Mouse (Mus musculus): ENCODE results near the gene Hmg20b. TPM values are rescaled to one million over a fixed set of nuclear protein-coding genes. Genes with fewer than 3 reads are reported as not detected.

Gene Hmg20b
- polyA plus RNA-seq, 1 experiment from 2014 or later: 97.7 TPM

GRCm38 (mm10) chr10:81358841-81359240 is 8.6 kb upstream of the Hmg20b start:
- Histone ChIP-seq H3K27me3 (ENCODE audit: control insufficient read depth, insufficient read depth, low read length) (peaks cover 7% of the 10 kb centered on the region), H3K4me1 (ENCODE audit: control insufficient read depth, insufficient read depth, low read length) (peaks cover 34% of the 10 kb centered on the region), H3K4me3 (ENCODE audit: low read depth, low read length) (no peak overlapping the region), H3K9ac (ENCODE audit: low read length) (no peak overlapping the region; the same call in 1 of the 2 replicates), H3K36me3 (ENCODE audit: control insufficient read depth, insufficient read depth, low read length) (no peaks in the 10 kb centered on the region), H3K9me3 (ENCODE audit: control insufficient read depth, low read length) (no peaks in the 10 kb centered on the region), H3K27ac (ENCODE audit: low read depth, low read length) (no peak overlapping the region), H3K4me2 (no peak overlapping the region)
- 48% methylated on average over 1 of the region's 1 CpGs for WGBS
- ATAC-seq (ENCODE audit: low FRiP score): no peak
- DNase-seq (ENCODE audit: low spot score, missing footprints): no peak

- ATAC-seq (ENCODE audit: low FRiP score) (no peak), DNase-seq (ENCODE audit: low spot score, missing footprints) (no peak)
- H3K9me3 ChIP-seq (ENCODE audit: control insufficient read depth, low read length): no peaks in the 10 kb centered on the region
- H3K4me2 ChIP-seq: peak overlapping the region; percentile 96
- H3K4me3 ChIP-seq (ENCODE audit: low read depth, low read length): peak overlapping the region; percentile 65
- H3K4me1 ChIP-seq (ENCODE audit: control insufficient read depth, insufficient read depth, low read length): peaks cover 28% of the 10 kb centered on the region
- H3K27me3 ChIP-seq (ENCODE audit: control insufficient read depth, insufficient read depth, low read length): peaks cover 4% of the 10 kb centered on the region; the same call in 1 of the 2 replicates
- 25% methylated on average over 4 of the region's 4 CpGs for WGBS
- H3K9ac ChIP-seq (ENCODE audit: low read length): peak overlapping the region; percentile 78; the same call in 1 of the 2 replicates
- no peak overlapping the region for H3K27ac ChIP-seq (ENCODE audit: low read depth, low read length)
- no peaks in the 10 kb centered on the region for H3K36me3 ChIP-seq (ENCODE audit: control insufficient read depth, insufficient read depth, low read length)
These were observed 7.9 kb upstream of the Hmg20b start for GRCm38 (mm10) chr10:81358209-81358608.

- Histone ChIP-seq H3K27me3 (ENCODE audit: control insufficient read depth, insufficient read depth, low read length) (no peaks in the 10 kb centered on the region), H3K4me3 (ENCODE audit: low read depth, low read length) (peak within 1 kb of the TSS; percentile 65), H3K9ac (ENCODE audit: low read length) (peak within 1 kb of the TSS; percentile 78), H3K27ac (ENCODE audit: low read depth, low read length) (no peak within 1 kb of the TSS), H3K4me2 (peak within 1 kb of the TSS; percentile 96), H3K9me3 (ENCODE audit: control insufficient read depth, low read length) (no peaks in the 10 kb centered on the region), H3K4me1 (ENCODE audit: control insufficient read depth, insufficient read depth, low read length) (peaks cover 25% of the 10 kb centered on the region), H3K36me3 (ENCODE audit: control insufficient read depth, insufficient read depth, low read length) (no peaks in the 10 kb centered on the region)
- peak; percentile 98 for DNase-seq (ENCODE audit: low spot score, missing footprints)
- 2% methylated on average over 79 of the region's 79 CpGs for WGBS
- ATAC-seq (ENCODE audit: low FRiP score): peak; percentile 92
These were observed 6.9 kb upstream of the Hmg20b start, which contains the start of gene Mfsd12 for GRCm38 (mm10) chr10:81356991-81357844. TSS of gene Mfsd12 (plus strand) at chr10:81357491.

GRCm38 (mm10) chr10:81356352-81356990 is 6.2 kb upstream of the Hmg20b start:
- H3K27me3 ChIP-seq (ENCODE audit: control insufficient read depth, insufficient read depth, low read length): no peaks in the 10 kb centered on the region
- no peak overlapping the region for H3K27ac ChIP-seq (ENCODE audit: low read depth, low read length)
- no peaks in the 10 kb centered on the region for H3K36me3 ChIP-seq (ENCODE audit: control insufficient read depth, insufficient read depth, low read length)
- peak; percentile 1; the same call in 1 of the 2 replicates for ATAC-seq (ENCODE audit: low FRiP score)
- no peak overlapping the region for H3K4me3 ChIP-seq (ENCODE audit: low read depth, low read length)
- no peak overlapping the region for H3K9ac ChIP-seq (ENCODE audit: low read length)
- peak; percentile 82 for DNase-seq (ENCODE audit: low spot score, missing footprints)
- no peaks in the 10 kb centered on the region for H3K9me3 ChIP-seq (ENCODE audit: control insufficient read depth, low read length)
- H3K4me2 ChIP-seq: no peak overlapping the region
- peaks cover 25% of the 10 kb centered on the region for H3K4me1 ChIP-seq (ENCODE audit: control insufficient read depth, insufficient read depth, low read length)
- 60% methylated on average over 12 of the region's 12 CpGs for WGBS

GRCm38 (mm10) chr10:81355533-81355932 is 5.3 kb upstream of the Hmg20b start:
- ATAC-seq (ENCODE audit: low FRiP score): no peak
- H3K9ac ChIP-seq (ENCODE audit: low read length): no peak overlapping the region

GRCm38 (mm10) chr10:81354738-81355477 is 4.6 kb upstream of the Hmg20b start:
- ATAC-seq (ENCODE audit: low FRiP score): no peak
- Histone ChIP-seq H3K4me1 (ENCODE audit: control insufficient read depth, insufficient read depth, low read length) (peaks cover 20% of the 10 kb centered on the region), H3K9me3 (ENCODE audit: control insufficient read depth, low read length) (no peaks in the 10 kb centered on the region), H3K36me3 (ENCODE audit: control insufficient read depth, insufficient read depth, low read length) (no peaks in the 10 kb centered on the region), H3K4me2 (no peak overlapping the region), H3K27me3 (ENCODE audit: control insufficient read depth, insufficient read depth, low read length) (no peaks in the 10 kb centered on the region), H3K4me3 (ENCODE audit: low read depth, low read length) (no peak overlapping the region), H3K27ac (ENCODE audit: low read depth, low read length) (no peak overlapping the region), H3K9ac (ENCODE audit: low read length) (no peak overlapping the region)
- DNase-seq (ENCODE audit: low spot score, missing footprints): no peak
- 62% methylated on average over 9 of the region's 9 CpGs for WGBS

More at GRCm38 (mm10) chr10:81355533-81355932, 5.3 kb upstream of the Hmg20b start:
- Histone ChIP-seq H3K27ac (ENCODE audit: low read depth, low read length) (no peak overlapping the region), H3K9me3 (ENCODE audit: control insufficient read depth, low read length) (no peaks in the 10 kb centered on the region), H3K4me1 (ENCODE audit: control insufficient read depth, insufficient read depth, low read length) (peaks cover 20% of the 10 kb centered on the region), H3K4me2 (no peak overlapping the region), H3K36me3 (ENCODE audit: control insufficient read depth, insufficient read depth, low read length) (no peaks in the 10 kb centered on the region), H3K27me3 (ENCODE audit: control insufficient read depth, insufficient read depth, low read length) (no peaks in the 10 kb centered on the region), H3K4me3 (ENCODE audit: low read depth, low read length) (no peak overlapping the region)
- 84% methylated on average over 4 of the region's 4 CpGs for WGBS
- no peak for DNase-seq (ENCODE audit: low spot score, missing footprints)

GRCm38 (mm10) chr10:81351678-81352291 is 1.5 kb upstream of the Hmg20b start:
- Histone ChIP-seq H3K4me3 (ENCODE audit: low read depth, low read length) (no peak overlapping the region), H3K36me3 (ENCODE audit: control insufficient read depth, insufficient read depth, low read length) (no peaks in the 10 kb centered on the region), H3K9me3 (ENCODE audit: control insufficient read depth, low read length) (no peaks in the 10 kb centered on the region), H3K27me3 (ENCODE audit: control insufficient read depth, insufficient read depth, low read length) (peaks cover 5% of the 10 kb centered on the region; the same call in 1 of the 2 replicates), H3K4me1 (ENCODE audit: control insufficient read depth, insufficient read depth, low read length) (peaks cover 20% of the 10 kb centered on the region), H3K9ac (ENCODE audit: low read length) (no peak overlapping the region), H3K27ac (ENCODE audit: low read depth, low read length) (no peak overlapping the region), H3K4me2 (no peak overlapping the region)
- DNase-seq (ENCODE audit: low spot score, missing footprints) (peak; percentile 79), ATAC-seq (ENCODE audit: low FRiP score) (no peak)
- 27% methylated on average over 9 of the region's 9 CpGs for WGBS

GRCm38 (mm10) chr10:81349961-81350350 is 324 bp downstream of the Hmg20b start:
- no peaks in the 10 kb centered on the region for H3K9me3 ChIP-seq (ENCODE audit: control insufficient read depth, low read length)
- peak overlapping the region; percentile 92 for H3K4me3 ChIP-seq (ENCODE audit: low read depth, low read length)
- ATAC-seq (ENCODE audit: low FRiP score): peak; percentile 49
- H3K9ac ChIP-seq (ENCODE audit: low read length): peak overlapping the region; percentile 90
- H3K4me2 ChIP-seq: peak overlapping the region; percentile 92
- no peak for DNase-seq (ENCODE audit: low spot score, missing footprints)
- peaks cover 25% of the 10 kb centered on the region for H3K4me1 ChIP-seq (ENCODE audit: control insufficient read depth, insufficient read depth, low read length)
- 2% methylated on average over 29 of the region's 29 CpGs for WGBS
- no peaks in the 10 kb centered on the region for H3K36me3 ChIP-seq (ENCODE audit: control insufficient read depth, insufficient read depth, low read length)
- H3K27me3 ChIP-seq (ENCODE audit: control insufficient read depth, insufficient read depth, low read length): peaks cover 8% of the 10 kb centered on the region
- H3K27ac ChIP-seq (ENCODE audit: low read depth, low read length): no peak overlapping the region; the same call in 1 of the 2 replicates

Measured in midbrain, embryonic 11.5 days (tissue).